Mouse (Mus musculus) stomach, embryonic 14.5 days (tissue): Measurements from ENCODE around the gene Syngr3. TPM values are rescaled to one million over a fixed set of nuclear protein-coding genes. Genes with fewer than 3 reads are reported as not detected.
"Not testable (repeated sequence)": the region's sequence is repeated elsewhere in the genome, so short reads cannot be mapped to it uniquely, and the experiment has no call there.

Experiments used
- ATAC-seq: fragments of 200-750 bp; cut with Nextera tagmentation; 2 replicates; pipeline ENCODE4 v1.8.0; 2017; ENCODE audit warnings: low read depth, moderate TSS enrichment; ENCODE audit not compliant: insufficient number of reproducible peaks, insufficient read depth, low FRiP score
- H3K27ac ChIP-seq: fragments of 300-500 bp; sonication (generic); 2 replicates; pipeline ENCODE4 v1.5.1; 2014; ENCODE audit warnings: mild to moderate bottlenecking, low read length, moderate library complexity, mixed read lengths
- H3K27me3 ChIP-seq: fragments of 300-500 bp; sonication (generic); 2 replicates; pipeline ENCODE4 v1.6.1; 2014; ENCODE audit warnings: low read length, control low read depth, mixed read lengths; ENCODE audit not compliant: control insufficient read depth, insufficient read depth
- H3K36me3 ChIP-seq: fragments of 300-500 bp; sonication (generic); 2 replicates; pipeline ENCODE4 v1.6.1; 2014; ENCODE audit warnings: mild to moderate bottlenecking, control low read depth, low read length, moderate library complexity, mixed read lengths; ENCODE audit not compliant: control insufficient read depth, insufficient read depth
- H3K4me1 ChIP-seq: fragments of 300-500 bp; sonication (generic); 2 replicates; pipeline ENCODE4 v1.6.1; 2014; ENCODE audit warnings: low read length, control low read depth, mixed read lengths; ENCODE audit not compliant: control insufficient read depth, insufficient read depth
- H3K4me2 ChIP-seq: fragments of 300-500 bp; sonication (generic); replicated peaks from 2 replicates; pipeline ENCODE4 v1.6.1; 2014; ENCODE audit warnings: low read depth, low read length, control low read depth
- H3K4me3 ChIP-seq: fragments of 300-500 bp; sonication (generic); 2 replicates; pipeline ENCODE4 v1.5.1; 2014; ENCODE audit warnings: low read depth, low read length, control low read depth
- H3K9ac ChIP-seq: fragments of 300-500 bp; sonication (generic); replicated peaks from 2 replicates; pipeline ENCODE4 v1.6.1; 2014; ENCODE audit warnings: low read depth, mild to moderate bottlenecking, control low read depth, low read length, moderate library complexity, mixed read lengths
- H3K9me3 ChIP-seq: fragments of 300-500 bp; sonication (generic); 2 replicates; pipeline ENCODE4 v1.6.1; 2016; ENCODE audit warnings: low read depth, low read length, control low read depth; ENCODE audit not compliant: control insufficient read depth
- WGBS: fragments of 180-500 bp; shearing (Covaris S2); extraction: QIAGEN DNeasy Blood & Tissue Kit; methylation state at CpG from one replicate; pipeline ENCODE4 v1.1.7; 2014; 5-methylcytosine and 5-hydroxymethylcytosine counted together
- polyA plus RNA-seq: library from polyadenylated mRNA; unstranded; fragments of >200 nt; fragmentation: Nextera tagmentation; extraction: Ambion mirVana; gene quantifications from 2 replicates; pipeline ENCODE4 v1.2.1, GENCODE M21; 2014

The Syngr3 gene
- polyA plus RNA-seq, 1 experiment from 2014 or later: 6.3 TPM

DNA sequence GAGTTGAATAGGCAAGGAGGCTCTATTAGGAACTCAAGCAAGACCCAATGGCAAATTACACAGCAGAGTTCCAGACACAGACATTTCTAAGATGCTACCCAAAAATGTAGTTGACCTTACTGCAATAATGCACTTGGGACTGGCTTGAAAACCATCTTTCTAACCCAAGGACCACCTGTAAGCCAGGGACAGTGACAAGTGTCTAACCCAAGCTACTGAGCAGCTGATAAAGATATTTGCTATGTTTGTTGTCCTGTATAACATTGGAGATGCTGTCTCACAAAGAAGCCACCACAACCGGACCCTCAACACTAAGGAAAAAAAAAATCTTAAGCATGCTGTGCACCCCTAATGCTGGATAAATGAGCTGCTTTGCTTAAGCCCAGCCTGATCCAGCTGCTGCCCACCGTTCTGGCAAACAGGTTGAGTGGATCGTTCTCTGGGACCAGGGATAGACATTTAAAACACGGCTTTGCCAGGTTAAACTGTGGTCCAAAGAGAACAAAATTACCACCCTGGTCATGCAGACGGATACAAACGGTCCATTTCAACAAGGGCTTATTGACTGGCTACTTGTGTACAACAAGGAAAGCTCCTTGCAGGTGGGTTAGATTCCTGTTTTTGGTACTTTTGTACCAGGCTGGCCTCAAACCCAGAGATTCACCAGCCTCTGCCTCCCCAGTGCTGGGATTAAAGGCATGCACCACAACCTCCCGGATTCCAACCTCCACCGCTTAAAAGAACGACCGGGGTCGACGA, 33.5 kb upstream of the Syngr3 start:
- Histone ChIP-seq H3K9me3 (no peaks in the 10 kb centered on the region), H3K4me3 (peak overlapping the region; percentile 71), H3K36me3 (peaks cover 13% of the 10 kb centered on the region), H3K9ac (peak overlapping the region; percentile 65), H3K27me3 (no peaks in the 10 kb centered on the region), H3K4me2 (peak overlapping the region; percentile 47), H3K27ac (peak overlapping the region; percentile 70; the same call in 1 of the 2 replicates), H3K4me1 (peaks cover 17% of the 10 kb centered on the region; the same call in 1 of the 2 replicates)
- WGBS: 3% methylated on average over 12 of the region's 12 CpGs
- ATAC-seq: no peak

DNA sequence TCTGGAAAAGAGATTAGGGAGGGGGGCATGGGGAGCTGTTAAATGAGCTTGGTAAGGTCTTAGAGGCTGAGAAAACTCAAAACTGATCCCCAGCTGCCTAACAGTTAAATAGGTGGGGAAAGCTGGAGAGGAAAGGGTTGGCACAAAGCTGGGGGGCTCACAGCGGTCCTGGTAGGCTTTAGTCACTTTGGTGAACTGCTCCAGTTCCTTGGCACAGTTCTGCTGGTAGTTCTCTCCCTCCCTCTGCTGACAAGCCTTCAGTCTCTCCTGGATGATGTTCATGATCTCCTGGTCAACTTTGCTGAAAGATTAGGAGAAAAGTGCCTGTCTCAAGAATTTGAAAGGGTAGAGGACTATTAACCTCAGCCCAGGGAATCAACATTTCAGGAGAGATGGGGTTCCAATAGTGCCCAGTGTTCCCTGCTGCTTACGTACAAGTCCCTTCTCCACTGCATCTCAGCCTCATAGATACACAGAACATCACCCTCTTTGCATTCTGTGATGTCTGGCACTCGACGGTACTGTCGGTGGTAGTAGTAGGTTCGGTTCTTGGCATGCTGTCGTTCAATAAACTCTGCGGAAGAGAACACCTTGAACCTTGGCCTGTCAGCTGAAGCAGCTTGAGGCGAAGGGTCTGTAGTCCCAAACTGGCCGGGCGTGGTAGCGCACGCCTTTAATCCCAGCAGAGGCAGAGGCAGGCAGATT, 32.6 kb upstream of the Syngr3 start:
- Histone ChIP-seq H3K4me2 (peak overlapping the region; percentile 84; the same call in 1 of the 2 replicates), H3K36me3 (peaks cover 13% of the 10 kb centered on the region), H3K27ac (no peak overlapping the region), H3K9ac (no peak overlapping the region), H3K27me3 (no peaks in the 10 kb centered on the region), H3K4me1 (peaks cover 17% of the 10 kb centered on the region; the same call in 1 of the 2 replicates), H3K4me3 (peak overlapping the region; percentile 78; the same call in 1 of the 2 replicates), H3K9me3 (no peaks in the 10 kb centered on the region)
- WGBS: 38% methylated on average over 13 of the region's 13 CpGs
- no peak for ATAC-seq

DNA sequence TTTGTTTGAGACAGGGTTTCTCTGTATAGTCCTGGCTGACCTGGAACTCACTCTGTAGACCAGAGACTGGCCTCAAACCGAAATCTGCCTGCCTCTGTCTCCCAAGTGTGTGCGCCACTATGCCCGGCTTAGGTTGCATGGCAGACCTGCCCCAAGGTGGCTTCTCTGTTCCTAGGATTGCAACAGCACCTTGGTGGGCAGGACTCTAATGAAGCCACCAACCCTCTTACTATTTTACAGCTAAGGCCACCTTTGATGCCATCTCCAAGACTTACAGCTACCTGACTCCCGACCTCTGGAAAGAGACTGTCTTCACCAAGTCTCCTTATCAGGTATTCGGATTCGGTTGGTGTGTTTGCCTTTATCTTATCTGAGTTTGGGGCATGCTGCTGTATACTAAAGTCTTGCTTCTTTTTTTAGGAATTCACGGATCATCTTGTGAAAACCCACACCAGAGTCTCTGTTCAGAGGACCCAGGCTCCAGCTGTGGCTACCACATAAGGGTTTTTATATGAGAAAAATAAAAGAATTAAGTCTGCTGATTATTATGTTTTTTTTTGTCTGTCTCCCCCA, 31.7 kb upstream of the Syngr3 start:
- Histone ChIP-seq H3K4me3 (peak overlapping the region; percentile 78), H3K9ac (peak overlapping the region; percentile 82; the same call in 1 of the 2 replicates), H3K4me1 (peaks cover 17% of the 10 kb centered on the region; the same call in 1 of the 2 replicates), H3K4me2 (peak overlapping the region; percentile 84), H3K36me3 (peaks cover 13% of the 10 kb centered on the region)
- H3K9me3 ChIP-seq, ATAC-seq, H3K27ac ChIP-seq, H3K27me3 ChIP-seq: not testable (repeated sequence)
- 52% methylated on average over 7 of the region's 7 CpGs for WGBS

DNA sequence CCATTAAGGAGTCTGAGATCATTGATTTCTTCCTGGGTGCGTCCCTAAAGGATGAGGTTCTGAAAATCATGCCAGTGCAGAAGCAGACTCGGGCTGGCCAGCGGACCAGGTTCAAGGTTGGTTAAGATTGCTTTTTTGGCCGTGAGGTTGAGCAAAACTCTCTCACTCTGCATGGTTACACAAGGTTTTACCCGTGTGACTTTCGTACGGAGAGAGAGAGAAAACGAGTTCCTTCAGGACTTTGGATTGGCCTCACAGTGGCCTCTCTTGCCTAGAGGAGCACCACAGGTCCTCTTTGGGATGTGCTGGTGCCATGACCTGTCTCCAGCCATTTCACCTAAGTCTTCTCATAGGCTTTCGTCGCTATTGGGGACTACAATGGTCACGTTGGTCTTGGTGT, 30.9 kb upstream of the Syngr3 start:
- peak overlapping the region; percentile 82 for H3K9ac ChIP-seq
- peak overlapping the region; percentile 78 for H3K4me3 ChIP-seq
- H3K27ac ChIP-seq, H3K27me3 ChIP-seq, ATAC-seq, H3K9me3 ChIP-seq: not testable (repeated sequence)
- H3K4me2 ChIP-seq: peak overlapping the region; percentile 84
- H3K4me1 ChIP-seq: peaks cover 17% of the 10 kb centered on the region; the same call in 1 of the 2 replicates
- under 1% methylated on average over 11 of the region's 11 CpGs for WGBS
- peaks cover 13% of the 10 kb centered on the region for H3K36me3 ChIP-seq

DNA sequence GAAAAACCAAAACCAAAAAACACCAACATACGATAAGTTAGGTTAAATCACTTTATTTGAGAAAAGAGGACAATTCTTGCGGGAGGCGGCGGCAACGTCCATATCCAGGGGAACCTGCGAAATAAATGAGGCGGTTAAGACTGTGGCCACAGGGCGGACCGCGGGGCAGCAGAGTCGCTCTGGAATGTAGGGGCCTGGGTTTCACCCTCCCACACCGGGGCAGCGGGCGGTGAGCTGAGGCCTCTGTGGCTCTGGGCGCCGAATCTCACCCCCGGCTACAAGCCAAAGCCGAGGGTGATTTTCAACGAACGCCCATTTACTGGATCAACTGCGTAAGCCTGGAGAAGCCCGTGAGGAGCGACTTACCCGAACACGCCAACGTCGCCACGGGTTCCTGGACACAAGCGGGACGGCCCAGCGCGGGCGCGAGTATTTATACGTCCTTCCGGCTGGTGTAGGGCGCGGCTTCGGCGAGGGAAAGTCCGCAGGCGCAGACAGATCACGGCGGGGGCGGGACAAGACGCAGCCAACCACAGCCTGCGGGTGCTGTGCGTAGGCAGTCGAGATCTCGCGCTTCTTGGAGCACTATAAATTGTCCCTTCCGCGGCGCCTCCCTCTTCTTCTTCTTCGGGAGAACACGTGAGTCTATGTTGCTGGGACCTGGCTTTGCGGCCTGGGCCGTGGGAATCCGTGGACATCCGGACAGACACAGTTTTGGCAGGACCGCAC, 29.9 kb upstream of the Syngr3 start:
- Histone ChIP-seq H3K27ac (peak overlapping the region; percentile 85), H3K4me3 (peak overlapping the region; percentile 78), H3K9me3 (no peaks in the 10 kb centered on the region), H3K27me3 (no peaks in the 10 kb centered on the region), H3K4me2 (peak overlapping the region; percentile 84), H3K9ac (peak overlapping the region; percentile 84), H3K36me3 (peaks cover 13% of the 10 kb centered on the region), H3K4me1 (peaks cover 17% of the 10 kb centered on the region; the same call in 1 of the 2 replicates)
- ATAC-seq: peak; percentile 99
- under 1% methylated on average over 61 of the region's 61 CpGs for WGBS

DNA sequence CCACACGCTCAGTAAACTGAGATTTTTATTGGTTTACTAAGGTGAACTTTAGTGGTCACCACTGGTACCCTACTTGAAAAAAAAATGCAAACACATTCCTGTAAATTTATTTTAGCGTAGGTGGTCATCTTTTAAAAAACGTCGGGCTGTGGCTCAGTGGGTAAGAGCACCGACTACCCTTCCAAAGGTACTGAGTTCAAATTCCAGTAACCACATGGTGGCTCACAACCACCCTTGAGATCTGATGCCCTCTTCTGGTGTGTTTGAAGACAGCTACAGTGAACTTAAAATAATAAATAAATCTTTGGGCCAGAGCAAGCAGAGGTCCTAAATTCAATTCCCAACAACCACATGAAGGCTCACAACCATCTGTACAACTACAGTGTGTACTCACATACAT, 29.2 kb upstream of the Syngr3 start:
- H3K9me3 ChIP-seq, H3K27me3 ChIP-seq, H3K27ac ChIP-seq, ATAC-seq: not testable (repeated sequence)
- peak overlapping the region; percentile 44 for H3K4me2 ChIP-seq
- peaks cover 17% of the 10 kb centered on the region; the same call in 1 of the 2 replicates for H3K4me1 ChIP-seq
- H3K9ac ChIP-seq: peak overlapping the region; percentile 84
- whole genome bisulfite sequencing: 57% methylated on average over 5 of the region's 5 CpGs
- H3K4me3 ChIP-seq: peak overlapping the region; percentile 78
- peaks cover 13% of the 10 kb centered on the region for H3K36me3 ChIP-seq

DNA sequence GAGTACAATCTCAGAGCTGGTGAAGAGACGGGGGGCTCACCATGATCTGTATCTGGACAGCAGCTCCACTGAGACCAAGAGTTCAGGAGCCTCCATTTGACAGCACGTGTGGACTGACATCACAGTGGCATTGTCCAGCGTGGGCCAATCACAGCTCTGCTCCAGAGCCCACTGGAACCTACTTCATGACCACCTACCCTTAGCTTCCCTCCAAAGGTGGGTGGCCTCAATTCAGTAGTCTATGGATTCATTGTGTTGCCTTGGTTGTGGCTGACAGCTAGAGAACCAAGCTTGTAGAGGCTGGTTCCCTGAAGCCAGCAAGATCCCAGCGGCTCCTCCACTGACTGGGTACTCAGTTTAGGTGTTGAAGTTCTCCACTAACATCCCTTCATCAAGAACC, 28.2 kb upstream of the Syngr3 start, which contains the start of the genes Rnf151 and Rps2:
Gene Rnf151, minus strand, starts transcription at position 121 of the 400 bp plus-strand sequence.
Gene Rps2, plus strand, starts transcription at position 174 of the 400 bp plus-strand sequence.
- 83% methylated on average over 4 of the region's 4 CpGs for WGBS
- peak within 1 kb of the TSS; percentile 44 for H3K4me2 ChIP-seq
- peaks cover 12% of the 10 kb centered on the region; the same call in 1 of the 2 replicates for H3K4me1 ChIP-seq
- peaks cover 13% of the 10 kb centered on the region for H3K36me3 ChIP-seq
- H3K27ac ChIP-seq: no peak within 1 kb of the TSS
- no peaks in the 10 kb centered on the region for H3K9me3 ChIP-seq
- H3K27me3 ChIP-seq: no peaks in the 10 kb centered on the region
- peak within 1 kb of the TSS; percentile 78 for H3K4me3 ChIP-seq
- no peak for ATAC-seq
- H3K9ac ChIP-seq: no peak within 1 kb of the TSS
